Mouse (Mus musculus) kidney, adult 18-20 months (tissue): ENCODE results near the gene Mmgt1.

ENCODE experiments used
- DNase-seq: peaks from one replicate; pipeline ENCODE4 v3.0.0; 2021

Mmgt1 gene

DNA sequence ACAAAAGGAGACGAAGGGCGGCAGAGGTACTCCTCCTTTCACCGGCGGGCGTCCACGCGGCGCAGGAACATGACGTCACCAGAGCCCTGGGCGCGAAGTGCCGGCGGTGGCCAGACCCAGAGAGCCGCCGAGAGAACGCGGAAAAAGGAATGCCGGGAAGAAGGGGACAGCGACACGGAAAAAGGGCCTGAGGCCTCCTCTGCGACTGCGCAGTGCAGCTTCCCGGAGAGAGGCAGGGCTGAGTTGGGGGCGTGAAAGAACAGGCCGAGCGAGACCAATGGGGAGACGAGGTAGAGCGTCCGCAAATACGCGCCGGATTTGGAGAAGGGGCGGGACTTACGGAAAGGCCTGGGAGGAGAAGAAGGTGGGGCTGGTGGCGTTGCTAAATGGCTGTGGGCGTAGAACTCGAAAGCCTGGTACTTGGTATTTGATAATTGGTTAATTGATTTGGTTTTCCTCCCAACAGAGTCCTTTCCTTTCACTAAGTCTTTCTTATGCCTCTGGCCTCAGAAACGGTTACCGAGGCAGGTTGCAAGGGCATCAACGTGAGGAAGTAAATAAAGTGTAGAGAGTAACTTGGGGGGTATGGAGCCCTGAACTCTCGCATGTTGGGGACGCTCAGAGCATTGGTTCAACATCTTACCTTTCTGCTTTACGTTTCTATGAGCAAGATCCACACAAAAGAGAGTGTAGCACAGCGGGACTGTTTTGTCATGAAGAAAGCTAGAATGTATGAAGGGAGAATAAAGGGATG is at the start of gene Mmgt1:
Mmgt1 (minus strand) TSS at position 183 of the 754 bp plus-strand sequence.
- DNase-seq: peak; percentile 89

- no peak for DNase-seq
Measured at GRCm38 (mm10) chrX:56640066-56640465, 42.2 kb upstream of the Mmgt1 start.

DNA sequence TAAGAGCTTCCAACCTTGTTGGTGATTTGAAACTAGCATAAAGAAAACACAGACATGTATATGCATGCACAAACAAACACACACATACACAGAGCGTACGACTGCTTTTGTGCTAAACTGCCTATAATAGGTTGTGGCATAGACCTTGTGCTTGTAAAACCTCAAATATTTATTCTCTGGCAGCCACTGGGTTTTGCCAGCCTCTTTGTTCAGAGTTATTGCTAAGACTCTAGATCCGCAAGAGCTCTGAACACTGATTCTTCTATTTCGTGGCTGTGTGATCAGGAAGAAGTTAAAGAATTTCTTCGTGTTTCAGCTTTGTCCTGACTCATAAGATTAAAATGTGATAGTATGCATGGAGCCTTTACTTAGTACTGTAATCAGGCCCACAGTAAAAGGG is 38.3 kb upstream of the Mmgt1 start:
- no peak for DNase-seq

GRCm38 (mm10) chrX:56615236-56615635 is 17.4 kb upstream of the Mmgt1 start:
- no peak for DNase-seq

DNA sequence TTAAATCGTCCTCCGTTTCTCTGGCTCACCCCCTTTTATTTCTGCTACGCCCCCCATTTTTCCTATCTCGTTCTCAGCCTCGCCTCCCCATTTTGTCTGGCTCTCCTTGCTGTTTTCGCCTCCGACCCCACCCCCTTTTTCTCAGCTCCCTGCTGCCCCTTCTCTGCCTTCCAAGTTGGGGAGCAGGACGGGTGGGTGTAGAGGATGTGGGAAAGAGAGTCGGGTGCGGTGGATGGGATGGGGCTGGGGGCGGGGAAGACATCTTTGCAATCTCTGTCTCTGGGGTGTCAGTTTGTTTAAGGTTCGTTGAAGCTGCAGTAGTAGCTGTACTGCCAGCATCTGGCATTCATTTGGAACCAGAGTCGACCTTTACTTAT is 12.4 kb upstream of the Mmgt1 start:
- DNase-seq: no peak

DNA sequence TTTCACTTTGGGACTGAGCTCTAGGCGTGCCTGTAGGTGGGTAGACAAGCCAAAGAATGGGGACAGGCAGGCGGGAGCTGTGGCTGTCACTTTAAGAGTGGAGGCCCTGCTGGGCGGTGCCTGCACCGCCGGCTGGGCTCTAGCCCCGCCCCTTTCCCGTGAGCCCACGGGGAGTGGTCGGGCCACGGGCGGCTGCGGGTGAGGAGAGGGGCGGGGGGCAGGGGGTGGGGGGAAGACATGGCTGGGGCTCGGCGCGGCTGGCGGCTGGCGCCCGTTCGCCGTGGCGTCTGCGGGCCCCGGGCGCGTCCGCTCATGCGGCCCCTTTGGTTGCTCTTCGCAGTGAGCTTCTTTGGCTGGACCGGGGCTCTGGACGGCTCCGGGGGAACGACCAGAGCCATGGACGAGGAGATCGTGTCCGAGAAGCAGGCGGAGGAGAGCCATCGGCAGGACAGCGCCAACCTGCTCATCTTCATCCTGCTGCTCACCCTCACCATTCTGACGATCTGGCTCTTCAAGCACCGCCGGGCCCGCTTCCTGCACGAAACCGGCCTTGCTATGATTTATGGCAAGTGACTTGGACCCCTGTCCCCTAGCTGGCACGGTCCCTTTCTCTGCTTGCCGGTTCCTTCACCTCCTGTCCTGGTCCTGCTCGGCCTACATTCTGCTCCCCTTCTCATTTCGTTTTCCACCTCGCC is 11.9 kb upstream of the Mmgt1 start, which contains the start of gene Slc9a6:
Slc9a6 (plus strand) TSS at position 135 of the 695 bp plus-strand sequence.
- peak; percentile 72 for DNase-seq

DNA sequence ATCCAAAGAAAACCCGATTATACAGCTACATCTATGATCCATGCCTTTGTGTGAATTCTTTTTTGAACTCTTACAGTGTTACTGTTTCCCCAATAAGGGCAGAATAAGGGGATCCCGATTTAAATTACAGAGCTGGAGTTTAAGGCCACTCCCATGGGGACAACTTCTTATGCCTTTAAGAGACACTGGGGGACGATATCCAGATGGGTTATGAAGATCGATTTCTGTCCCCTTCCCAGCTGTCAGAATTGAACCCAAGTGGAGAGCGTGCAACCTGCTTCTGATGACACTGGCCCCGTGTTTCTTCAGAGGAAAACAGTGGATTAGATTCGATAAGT is 11.4 kb upstream of the Mmgt1 start:
- DNase-seq: no peak

DNA sequence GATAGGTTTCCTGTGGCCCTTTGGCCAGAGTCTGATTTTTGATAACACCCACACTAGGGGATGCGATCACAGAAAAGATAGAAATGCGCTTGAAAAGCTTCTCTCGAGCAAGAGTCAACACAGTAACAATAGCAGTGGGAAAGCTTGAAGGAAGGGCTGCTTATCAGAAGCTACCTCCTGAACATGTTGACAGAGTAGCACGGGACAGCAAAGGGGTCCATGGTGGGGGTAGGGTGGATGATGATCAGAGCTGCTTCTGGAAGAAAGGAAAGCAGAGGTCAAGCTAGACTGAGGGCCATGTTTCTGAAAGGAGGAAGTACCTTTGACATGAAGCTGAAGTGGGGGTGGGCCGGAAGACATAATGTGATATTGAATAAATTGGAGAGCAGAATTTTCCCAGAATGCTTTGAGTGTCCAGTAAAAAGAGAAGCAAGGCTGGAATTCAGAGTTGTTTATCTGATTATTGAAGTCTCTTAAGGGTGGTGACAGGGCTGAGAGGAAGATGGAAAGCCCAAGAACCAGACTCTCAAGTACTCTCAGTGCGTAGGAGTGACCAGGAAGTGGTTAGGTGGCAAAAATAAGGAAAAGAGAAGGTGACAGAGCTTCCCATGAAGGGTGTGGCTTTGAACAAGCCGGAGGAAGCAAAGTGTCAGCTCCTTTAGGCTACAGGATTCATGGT is 9.3 kb upstream of the Mmgt1 start:
- DNase-seq: no peak

DNA sequence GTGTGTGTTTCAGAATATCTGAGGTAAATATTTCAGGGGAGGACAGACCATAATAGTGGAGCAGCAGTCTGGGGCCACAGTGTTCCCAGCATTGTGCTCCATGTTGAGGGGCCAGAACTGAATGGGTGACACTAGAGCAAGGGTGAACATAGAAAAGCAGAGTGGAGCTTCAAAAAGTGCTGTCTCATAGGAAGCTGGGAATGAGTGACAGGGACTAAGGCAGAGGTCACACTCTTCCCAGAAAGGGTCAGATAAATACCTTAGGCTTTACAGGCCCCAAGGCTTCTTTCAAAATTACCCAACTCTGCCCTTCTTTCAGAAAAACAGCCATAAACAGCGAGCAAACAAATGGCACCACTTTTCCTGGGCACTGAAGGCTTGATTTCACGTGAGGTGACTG is 8.7 kb upstream of the Mmgt1 start:
- DNase-seq: no peak

GRCm38 (mm10) chrX:56597219-56597886 is 516 bp downstream of the Mmgt1 start:
- DNase-seq: no peak

- DNase-seq: no peak
Measured at GRCm38 (mm10) chrX:56578200-56578599, 19.7 kb downstream of the Mmgt1 start.

GRCm38 (mm10) chrX:56572465-56572864 is 25.4 kb downstream of the Mmgt1 start:
- DNase-seq: peak; percentile 12

DNA sequence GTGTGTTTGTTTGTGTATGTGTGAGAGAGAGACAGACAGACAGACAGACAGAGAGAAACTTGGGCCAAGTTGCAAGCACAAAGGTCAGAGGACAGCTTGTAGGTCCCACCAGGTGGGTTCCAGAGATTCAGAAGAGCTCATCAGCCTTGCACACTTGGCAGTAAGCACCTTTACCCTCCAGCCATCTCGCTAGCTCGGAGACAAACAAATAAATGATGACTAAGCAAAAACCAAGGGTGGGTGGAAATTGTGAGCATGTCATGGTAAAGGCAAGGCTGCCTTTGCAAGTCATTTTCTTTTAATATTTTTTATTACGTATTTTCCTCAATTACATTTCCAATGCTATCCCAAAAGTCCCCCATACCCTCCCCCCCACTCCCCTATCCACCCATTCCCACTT is 44.3 kb downstream of the Mmgt1 start:
- no peak for DNase-seq

DNA sequence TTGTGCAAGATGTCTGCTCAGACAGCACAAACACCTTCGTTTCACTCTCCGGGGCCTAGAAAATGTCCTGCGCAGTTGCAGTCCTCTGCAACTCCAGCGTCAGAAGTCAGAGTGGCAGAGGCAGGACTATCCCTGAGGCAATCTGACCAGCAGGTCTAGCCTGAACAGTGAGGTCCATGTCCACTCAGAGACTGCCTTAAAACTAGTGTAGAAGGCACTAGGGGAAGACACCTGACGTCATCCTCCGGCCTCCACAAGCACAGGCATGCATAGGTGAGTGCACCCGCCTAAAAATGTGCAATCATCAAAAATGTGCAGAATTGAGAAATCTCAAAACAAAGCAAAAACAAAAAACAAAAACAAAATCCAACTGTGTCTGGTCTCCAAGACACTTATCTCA is 48.4 kb downstream of the Mmgt1 start, which contains the start of gene Gm648:
Gm648 (minus strand) TSS at position 101 of the 400 bp plus-strand sequence.
- no peak for DNase-seq

DNA sequence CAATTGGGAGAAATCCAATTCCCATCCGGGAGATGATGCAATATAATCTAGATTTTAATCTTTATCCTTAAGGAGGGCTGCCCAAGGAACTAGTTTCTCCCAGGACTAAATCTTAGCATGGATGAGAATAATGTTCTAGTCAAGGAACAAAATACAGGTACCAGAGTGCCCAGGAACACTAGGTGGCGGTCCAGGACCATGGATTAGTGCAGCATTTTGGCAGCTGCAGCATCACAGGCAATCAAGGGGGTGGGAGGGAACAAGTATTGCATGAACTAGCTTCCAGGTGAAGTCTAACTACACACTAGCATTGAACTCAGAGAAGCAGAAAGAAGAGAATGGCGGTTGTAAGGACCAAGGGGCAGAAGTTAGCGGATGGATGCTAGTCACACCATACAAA is 60.7 kb downstream of the Mmgt1 start:
- DNase-seq: peak; percentile 13
